Mouse (Mus musculus): ENCODE results near the gene Slc12a3. TPM values are rescaled to one million over a fixed set of nuclear protein-coding genes. Genes with fewer than 3 reads are reported as not detected.
"Not testable (repeated sequence)": the region's sequence is repeated elsewhere in the genome, so short reads cannot be mapped to it uniquely, and the experiment has no call there.

The Slc12a3 gene
- total RNA-seq, 2 experiments from 2014 or later, result 0.11 TPM; not detected in 1

DNA sequence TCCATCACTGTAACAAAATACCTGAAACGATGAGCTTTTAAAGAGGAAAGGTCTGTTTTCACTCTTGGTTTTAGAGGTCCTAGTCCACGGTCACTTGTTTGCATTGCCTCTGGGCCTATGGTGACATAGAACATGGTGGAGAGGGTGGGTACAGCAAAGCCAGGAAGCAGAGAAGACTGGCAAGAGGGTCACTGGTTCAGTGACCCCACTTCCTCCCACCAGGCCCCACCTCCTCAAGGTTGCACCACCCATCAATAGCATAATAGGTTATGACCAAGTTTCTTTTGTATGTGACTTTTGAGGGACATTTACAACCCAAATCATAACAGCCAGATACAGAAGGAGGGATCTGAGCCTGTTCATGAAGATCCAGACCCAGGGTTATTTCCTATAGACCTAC is 47.6 kb downstream of the Slc12a3 start:
- DNase-seq, result no peak

DNA sequence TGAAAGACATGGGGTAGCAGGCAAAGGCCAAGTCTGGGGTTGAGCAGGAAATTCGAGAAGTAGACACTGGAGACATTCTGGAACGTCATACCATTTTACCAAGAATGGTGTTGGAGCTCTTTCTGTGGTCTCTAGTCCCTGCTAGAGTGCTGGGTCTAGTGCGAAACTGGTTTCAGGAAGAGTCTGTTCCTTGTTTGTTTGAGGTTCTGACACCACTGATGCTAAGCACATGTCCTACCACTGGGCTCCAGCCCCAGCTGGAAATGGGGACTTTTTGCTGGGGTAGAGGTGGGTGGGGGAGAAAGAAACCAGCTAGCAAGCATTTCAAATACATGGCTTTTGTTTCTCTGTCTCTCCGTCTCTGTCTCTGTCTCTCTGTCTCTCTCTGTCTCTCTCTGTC is 48.0 kb downstream of the Slc12a3 start:
- no peak for DNase-seq

DNA sequence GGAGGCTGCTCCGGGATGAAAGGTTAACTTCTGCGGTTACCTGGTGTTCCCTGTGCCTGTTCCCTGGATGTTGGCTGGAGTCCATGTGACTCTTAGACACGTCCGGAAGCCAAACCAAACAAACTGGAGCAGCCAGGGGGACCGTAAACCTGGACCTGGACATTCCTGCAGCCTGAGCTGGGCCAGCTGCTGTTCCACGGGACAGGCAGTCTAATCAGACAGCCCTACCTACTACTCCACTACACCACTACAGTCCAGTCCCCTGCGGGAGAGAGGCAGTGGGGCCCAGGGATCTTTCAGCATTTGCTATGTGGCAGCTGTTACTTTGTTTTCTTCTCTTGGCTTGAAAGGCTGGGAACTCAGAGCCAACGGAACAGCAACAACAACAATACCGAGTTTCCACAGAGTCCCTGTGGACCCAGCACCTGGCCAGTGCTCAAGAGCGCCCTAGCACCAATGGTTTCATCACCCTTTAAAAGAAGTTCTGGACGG is 48.8 kb downstream of the Slc12a3 start:
- DNase-seq, result peak; percentile 45

DNA sequence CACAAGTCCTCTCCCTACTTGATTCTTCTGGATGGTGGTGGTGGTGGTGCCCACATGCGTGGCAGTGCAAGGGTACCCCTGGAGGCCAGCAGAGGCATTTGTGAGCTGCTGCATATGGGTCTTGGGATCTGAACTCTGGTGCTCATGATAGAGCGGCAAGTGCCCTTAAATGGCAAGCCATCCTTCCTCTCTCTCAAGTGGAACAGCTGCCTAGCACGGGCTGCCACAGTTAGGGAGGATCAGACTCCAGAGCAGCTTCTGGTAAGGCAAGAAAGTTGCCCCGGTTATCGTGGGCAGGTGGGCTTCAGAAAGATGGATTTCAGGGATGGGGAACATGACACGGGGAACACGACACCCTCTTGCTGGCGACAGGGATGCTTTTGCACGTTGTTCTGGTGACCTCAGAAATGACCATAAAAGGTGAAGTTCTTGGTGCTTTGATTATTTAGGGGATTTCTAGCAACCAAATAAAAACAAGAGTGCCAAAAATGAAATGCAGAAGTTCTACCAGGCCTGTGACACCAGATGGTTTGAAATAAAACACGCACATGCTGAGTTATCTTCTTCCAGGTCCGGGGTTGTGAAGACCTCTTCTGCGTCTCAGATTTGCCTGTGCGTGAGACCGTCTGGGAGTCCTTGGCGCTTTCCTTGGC is 49.9 kb downstream of the Slc12a3 start:
- DNase-seq, result no peak

DNA sequence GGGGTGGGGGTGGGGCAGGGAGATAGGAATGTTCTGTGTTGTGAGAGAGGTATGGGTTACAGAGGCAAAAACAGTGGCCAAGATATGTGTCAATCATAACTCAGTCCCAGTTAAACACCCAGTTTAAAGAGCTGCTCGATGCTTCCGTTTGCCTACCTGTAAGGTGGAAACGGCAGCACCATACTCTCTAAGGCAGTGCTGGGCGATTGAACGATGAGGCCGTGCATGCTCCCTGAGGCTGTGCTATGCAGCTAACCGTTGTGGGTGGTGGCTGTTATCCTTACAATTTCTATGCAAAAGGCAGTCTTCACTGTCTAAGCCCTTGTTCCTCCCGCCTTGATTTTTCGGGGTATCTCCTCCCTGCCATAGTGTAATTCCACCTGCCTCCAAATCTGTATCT is 50.7 kb downstream of the Slc12a3 start:
- DNase-seq, result no peak

DNA sequence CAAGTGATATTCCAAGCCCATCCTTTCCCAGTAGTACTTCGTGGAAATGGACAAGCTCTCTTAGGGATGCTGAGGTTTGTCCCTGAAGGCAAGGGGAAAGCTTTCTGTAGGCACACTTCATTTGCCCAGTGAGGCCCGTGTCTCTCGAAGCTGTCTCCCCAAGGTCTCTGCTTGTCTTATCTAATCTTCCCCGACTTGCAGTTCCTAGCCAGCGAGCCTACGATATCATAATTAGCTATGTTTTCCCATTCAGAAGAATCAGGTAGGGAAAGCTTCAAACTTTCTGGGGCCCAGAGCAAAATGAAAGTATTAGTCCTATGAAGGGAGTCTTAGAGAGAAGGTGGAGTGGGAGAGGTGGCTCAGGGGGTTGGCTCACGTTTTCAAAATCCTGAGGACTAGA is 55.2 kb downstream of the Slc12a3 start:
- DNase-seq, result no peak

DNA sequence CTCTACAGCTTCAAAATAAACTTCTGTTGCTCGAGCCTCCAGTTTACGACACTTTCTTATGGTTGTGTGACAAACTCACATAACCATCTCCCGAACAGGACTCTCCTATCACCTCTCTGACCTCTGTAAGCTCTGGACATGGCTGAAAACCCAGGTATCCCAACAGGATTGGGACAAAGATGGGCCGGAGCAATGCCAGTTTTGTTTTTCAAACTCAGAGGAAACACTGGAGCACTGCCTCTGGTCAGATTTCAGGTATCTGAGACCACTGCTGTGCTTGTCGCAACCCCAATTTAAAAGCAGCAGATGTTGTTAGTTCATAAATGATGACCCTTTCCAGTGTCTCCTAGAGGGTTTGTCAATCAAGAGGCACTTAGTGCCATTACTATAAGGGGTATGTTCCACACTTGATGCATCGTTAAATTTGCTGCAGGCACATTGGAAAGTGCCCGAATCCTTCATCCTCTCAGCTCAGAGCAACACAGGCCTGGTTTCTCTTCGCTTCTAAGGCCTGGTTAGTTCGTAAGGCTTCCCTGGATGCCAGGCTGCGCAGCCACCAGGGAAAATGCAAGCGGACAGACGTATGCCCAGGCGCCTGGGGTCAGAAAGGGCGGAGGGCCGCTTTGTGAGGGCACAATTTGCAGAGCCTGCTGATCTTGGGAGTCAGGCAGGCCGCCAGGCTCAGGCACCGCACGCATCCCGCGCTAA is 56.7 kb downstream of the Slc12a3 start:
- no peak for DNase-seq

DNA sequence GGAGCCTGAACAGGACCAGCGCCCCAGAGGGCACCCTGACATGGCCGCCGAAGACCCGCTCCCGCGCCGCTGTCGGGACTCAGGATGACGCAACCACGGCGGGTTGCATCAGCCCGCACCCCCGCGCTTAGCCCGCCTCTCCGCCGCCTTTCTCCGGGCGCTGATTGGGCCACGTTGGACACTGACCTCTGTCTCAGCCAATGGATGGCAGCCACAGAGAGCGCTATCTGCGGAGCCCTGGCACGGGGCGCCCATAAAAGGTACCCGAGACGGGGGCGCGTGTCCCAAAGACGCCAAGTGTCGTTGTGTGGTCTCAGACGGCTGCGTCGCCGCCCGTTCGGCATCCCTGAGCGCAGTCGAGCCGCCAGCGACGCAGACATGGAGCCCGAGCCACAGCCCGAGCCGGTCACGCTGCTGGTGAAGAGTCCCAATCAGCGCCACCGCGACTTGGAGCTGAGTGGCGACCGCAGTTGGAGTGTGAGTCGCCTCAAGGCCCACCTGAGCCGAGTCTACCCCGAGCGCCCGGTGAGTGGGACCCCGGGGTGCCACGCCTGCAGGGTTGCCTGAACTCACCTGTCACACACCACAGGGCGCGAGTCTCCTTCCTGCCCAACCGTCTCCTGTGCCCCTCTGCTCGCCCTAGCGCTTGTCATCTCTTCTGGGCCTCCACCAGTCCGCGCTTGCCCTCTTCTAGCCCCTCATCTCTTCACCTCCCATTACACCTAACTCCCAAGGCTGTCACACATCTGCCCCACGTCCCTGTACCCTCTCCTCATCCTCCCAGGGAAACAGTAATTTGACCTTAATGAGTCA is 57.4 kb downstream of the Slc12a3 start, which contains the start of gene Herpud1:
Gene Herpud1 (plus strand): TSS at position 225 of the 813 bp plus-strand sequence.
- DNase-seq, result peak; percentile 98

DNA sequence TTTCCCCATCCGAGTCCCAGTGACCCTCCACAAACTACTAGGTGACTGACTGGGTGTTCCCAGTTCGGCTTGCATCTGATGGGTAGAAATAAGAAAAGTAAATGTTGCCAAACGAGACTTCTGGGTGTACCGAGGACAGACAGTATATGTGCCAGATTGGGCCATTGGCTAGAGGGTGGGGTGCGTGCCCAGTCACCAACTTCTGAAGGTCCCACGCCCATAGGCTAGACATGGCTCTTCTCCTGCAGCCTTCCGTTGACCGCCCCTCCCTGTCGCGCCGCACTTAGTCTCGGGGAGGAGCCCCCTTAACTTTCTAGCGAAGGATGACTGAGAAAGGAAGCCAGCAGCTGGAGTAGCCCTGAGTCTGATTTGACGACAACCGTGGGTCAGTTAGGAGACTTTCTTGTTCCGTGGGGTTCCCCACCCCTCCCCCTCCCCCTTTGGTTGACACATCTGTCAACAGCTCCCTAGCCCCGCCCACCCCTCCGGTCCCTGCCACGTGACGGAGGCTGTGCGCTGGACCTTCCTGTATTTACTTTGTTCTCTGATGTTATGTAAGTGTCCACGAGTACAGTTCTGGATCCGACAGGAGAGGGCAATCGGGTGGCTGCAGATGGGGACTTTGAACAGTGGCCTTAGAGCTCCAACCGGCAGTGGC is 58.2 kb downstream of the Slc12a3 start:
- DNase-seq, result peak; percentile 80

DNA sequence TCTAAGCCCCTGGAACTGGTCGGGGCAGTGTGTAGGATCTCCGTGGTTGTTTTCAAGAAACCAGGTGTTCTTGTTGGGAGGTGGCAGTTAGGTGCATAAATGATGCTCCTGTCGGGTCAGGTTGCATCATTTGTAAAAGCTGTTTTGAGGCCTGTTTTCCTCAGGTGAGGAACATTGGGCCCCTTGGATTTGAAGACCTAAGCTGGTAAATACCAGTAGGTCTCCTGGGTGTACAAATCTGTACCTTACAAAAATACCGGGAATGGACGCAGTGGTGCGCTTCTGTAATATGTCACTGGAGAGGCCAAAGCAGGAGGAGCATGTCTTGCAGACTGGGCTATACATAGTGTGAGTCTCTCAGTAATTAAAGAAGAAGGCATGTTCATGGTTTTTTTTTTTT is 58.8 kb downstream of the Slc12a3 start:
- DNase-seq, result no peak

DNA sequence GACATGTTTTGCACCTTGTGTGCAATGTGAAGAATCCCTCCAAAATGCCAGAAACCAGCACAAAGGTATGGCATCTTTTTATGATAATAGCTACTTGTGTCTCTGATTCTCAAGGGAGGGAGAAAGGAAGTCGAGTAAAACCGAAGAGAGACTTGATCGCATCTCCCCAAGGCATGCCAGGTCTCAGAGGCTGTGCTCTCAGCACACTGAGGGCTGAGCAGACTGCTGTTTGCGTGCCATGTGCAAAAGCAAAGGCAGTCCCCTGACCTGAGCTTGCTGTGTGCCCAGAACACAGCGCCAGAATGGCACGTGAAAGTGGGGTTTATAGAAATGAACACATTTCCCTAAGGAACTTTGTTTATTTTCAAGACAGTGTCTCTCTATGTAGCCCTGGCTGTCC is 60.5 kb downstream of the Slc12a3 start:
- no peak for DNase-seq

DNA sequence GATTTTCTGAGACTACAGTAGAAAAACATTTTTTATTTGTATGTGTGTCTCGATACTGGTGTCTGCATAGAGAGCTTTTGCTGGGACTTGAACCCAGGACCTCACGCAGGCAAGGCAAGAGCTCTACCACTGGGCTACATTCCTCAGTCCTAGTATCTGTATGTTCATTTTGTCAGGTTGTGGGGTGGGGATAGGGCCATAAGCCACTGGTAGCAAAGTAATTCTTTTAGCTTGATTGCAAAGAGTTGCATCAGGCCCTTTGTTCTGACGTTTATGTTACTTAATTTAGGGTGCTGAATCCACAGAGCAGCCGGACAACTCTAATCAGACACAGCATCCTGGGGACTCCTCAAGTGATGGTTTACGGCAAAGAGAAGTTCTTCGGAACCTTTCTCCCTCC is 61.4 kb downstream of the Slc12a3 start:
- DNase-seq, result no peak

DNA sequence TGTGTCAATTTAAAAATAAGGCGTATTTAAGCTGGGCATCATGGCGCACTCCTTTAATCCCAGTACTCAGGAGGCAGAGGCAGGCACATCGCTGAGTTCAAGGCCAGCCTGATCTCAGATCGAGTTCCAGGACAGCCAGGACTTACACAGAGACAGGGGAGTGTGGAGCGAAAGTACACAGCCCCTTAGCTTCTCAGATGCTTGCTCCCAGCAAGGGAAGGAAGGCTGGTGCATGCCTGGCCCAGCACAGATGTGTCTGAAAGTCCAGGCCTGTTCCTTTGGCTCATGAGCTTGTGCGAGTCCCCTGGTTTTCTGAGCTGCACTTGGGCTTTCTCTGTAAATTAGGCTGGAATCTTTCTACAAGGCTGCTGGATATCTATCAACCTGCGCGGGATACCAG is 61.9 kb downstream of the Slc12a3 start:
- no peak for DNase-seq

DNA sequence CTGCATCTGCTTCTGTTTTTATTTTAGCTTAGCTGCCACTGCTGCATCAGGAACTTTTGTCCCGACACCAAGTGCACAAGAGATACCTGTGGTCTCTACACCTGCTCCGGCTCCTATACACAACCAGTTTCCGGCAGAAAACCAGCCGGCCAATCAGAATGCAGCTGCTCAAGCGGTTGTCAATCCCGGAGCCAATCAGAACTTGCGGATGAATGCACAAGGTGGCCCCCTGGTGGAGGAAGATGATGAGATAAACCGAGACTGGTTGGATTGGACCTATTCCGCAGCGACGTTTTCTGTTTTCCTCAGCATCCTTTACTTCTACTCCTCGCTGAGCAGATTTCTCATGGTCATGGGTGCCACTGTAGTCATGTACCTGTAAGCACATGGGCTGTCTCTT is 63.1 kb downstream of the Slc12a3 start:
- DNase-seq, result peak; percentile 73

DNA sequence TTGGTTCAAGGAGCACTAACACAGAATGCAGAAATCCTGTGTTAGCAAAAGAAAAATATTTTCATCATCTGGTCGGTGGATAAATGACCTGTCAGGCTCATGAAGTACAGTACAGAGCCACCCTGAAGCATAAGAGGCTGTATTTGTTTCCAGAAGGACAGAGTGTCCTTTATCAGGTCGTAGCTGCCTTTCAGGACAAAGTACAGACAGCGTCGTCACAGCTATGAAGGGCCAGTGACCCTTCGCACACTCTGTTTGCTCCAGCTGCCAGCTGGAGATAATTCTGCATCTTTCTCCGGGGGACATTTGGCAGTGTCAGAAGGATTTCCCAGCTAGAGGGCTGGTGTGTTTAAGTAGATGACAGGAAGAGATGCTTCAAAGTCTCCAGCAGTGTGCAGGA is 63.6 kb downstream of the Slc12a3 start:
- peak; percentile 10 for DNase-seq

DNA sequence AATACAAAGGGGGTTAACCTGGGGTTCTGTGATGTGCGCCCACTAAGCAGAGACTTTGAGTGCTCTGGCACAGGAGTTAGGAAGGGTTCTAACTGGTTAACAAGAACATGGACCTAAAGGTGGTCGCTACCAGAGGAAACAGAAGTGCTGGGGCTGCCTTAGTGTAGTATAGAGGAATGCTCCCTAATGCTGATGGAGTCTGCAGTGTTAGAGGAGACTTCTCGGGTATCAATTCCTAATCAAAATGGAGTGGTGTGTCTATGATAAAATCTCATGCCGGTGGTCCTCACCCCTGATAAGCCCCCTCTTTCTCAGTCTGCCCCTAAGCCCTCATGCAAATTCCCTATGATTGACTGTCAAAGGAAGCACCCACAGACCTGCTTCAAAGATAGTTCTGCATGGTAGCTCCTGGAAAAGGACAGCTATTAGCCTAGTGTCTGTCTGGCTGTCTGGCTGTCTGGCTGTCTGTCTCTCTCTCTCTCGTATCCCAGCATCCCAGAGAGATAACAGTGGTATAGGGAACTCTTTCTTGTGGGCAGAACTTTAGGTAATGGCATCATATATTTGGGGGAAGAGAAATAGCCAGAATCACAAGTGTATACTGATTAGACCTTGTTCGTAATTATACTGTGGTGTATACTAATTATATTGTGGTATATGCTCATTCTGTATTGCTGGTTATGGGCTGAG is 67.0 kb downstream of the Slc12a3 start:
- DNase-seq, result no peak

DNA sequence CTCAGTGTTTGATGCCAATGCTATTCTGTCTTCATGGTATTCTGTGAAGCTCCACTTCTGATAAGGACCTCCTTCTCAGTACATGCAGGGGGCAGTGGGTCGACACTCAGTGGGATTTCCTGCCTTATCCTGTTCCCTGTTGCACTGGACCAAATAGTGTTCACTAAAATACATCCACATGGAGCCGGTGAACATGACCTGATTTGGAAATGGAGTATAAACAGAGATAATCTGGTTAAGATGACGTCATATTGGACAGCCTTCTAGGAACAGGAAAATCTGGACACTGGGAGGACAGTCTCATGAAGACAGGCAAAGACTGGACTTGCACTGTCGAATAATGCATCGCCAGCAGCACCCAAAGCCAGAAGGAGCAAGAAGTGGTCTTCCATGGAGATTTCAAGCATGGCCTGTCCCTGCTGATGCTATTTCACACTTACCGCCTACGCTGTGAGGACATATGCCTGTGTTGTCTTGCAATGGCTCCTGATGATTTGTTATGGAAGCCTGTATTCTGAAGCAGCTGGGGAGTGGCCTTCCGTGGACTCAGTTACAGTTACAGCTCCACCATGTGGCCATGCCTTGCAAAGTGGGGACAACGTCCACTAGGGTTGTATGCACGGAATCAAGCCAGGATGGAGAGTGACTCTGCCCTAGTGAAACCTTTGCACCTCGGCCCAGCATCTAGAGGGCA is 68.1 kb downstream of the Slc12a3 start:
- peak; percentile 74 for DNase-seq

DNA sequence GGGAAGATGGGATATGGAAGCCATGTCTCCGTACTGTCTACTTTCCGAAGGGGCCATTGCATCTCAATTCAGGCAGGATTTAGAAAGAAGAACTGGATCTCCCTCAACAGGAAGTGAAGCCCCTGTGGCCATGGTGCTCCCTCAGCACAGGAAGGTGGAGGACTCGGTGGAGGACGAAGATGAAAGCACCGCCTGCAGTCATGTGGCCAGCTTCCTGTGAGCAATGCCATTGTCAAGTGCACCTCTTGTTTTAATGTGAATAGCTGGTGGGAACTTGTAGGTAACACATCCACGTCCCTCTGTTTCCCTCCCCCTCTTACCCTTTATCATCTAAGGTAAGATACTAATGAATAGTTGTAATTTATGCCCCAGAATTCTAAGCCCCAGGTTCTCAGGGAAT is 69.6 kb downstream of the Slc12a3 start:
- no peak for DNase-seq

DNA sequence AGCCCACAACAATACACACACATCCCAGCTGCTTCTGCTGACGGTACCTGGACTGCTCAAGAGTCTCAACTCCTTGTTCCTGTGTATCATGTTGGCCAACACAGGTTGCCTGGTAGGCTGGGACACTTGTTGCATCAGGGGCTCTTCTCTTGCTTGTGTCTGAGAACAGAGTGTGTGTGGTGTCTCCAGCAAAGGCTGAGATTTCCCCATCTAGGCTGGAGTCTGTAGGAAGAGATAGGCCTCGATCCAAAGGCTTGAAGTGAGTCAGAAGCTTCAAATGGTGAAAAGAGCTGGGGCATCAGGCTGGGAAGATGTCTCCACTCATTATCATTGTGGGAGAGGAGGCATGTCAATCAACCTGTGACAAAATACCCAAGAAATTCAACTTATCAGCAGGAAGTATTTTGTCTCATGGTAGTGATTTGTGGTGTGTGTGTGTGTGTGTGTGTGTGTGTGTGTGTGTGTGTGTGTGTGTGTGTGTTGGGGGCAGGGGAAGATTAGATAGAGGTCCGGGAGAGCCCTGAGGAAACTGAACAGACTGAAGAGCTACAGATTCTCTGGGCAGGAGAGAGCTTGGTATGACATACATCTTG is 70.5 kb downstream of the Slc12a3 start:
- no peak for DNase-seq

DNA sequence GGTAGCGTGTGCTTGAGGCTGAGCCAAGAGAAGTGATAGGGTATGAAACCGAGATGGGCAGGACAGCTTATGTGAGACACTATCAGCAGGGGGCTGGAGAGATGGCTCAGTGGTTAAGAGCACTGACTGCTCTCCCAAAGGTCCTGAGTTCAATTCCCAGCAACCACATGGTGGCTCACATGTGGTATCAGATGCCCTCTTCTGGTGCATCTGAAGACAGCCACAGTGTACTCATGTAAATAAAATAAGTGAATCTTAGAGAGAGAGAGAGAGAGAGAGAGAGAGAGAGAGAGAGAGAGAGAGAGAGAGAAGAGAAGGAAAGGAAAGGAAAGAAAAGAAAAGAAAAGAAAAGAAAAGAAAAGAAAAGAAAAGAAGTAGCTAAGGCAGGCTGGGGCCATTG is 71.0 kb downstream of the Slc12a3 start:
- DNase-seq, result not testable (repeated sequence)

DNA sequence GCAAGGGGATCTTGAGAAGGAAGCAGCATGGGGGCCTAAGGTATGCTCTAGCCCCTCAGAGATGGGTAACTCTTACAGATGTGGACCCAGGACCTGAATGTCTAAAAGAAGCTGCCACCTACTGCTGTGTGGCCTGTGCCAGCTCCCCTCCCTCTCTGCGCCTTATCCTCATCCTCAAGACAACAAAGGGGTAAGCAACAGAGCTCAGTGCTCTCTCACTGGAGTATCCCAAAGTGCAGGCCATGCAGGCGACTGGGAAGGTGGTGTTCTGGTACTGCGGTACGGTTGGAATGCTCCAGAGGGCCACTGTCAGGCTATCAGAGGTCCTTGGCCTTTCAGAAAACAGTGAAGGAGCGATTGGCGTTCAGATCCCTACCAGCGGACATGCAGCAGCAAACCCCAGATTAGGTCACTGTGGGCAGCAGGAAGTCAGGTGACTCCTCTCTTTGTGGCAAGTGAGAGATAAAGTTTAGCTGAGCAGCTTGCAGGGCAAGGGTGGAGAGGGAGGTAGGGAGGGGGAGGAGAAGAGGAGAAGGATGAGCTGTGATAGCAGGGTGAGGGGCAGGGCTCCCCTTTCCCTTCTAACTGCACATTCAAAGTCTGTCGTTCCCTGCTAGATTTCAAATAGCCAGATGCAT is 79.6 kb downstream of the Slc12a3 start:
- DNase-seq, result no peak

All from heart, postnatal 4 days (tissue).